ENCODE assay signal across 8 mouse cellular contexts in the genomic region with DNA sequence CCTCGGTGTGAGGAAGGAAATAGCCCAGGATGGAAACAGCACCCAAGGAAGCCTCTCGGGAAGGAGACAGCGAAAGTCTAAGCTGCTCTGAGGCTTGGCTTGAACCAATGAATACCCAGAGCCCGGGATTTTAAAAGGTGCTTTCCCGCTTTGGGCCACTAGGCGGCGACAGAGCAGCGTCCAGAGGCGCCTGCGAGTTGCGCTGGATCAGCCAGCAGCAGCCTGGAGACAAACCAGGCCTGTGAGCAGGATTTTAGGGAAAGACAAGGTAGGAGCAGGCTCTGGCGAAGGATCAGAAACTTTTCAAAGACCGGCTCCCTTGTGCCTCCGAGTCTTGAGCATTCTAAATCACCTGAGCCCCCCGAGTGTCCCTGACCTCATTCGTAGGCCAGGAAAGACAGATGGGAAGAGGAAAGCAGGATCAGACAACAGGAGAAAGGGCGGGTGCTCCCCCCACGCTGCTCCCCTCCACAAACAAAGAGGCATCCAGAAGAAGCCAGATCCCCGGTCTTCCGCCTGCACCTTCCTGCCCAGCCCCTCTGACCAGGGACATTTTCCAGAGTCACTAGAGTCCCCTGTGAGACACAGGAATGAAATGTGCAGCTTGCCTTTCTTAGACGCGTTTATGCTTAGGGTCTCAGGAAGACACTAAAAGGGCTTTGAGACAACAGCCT. TPM values are rescaled to one million over a fixed set of nuclear protein-coding genes. Genes with fewer than 3 reads are reported as not detected.
A peak's percentile ranks its signal among the peaks of the same experiment; 100 is the strongest.
DNase-seq lines count a peak whose midpoint lies in the region; ATAC-seq and TF ChIP-seq lines count a peak whose summit lies in the region.

No protein-coding gene starts in this region.

- H3K79me2 ChIP-seq in liver, adult 2 months (ENCODE audit: control insufficient read depth, insufficient read depth, low read length): no peaks in the 10 kb centered on the region

- WGBS in forebrain, embryonic 10.5 days: 9% methylated on average over 22 of the region's 22 CpGs
- 10% methylated on average over 22 of the region's 22 CpGs for WGBS in heart, embryonic 13.5 days
- WGBS in kidney, postnatal 0 days: 10% methylated on average over 22 of the region's 22 CpGs
- WGBS in liver, adult 2 months: 20% methylated on average over 22 of the region's 22 CpGs
- 13% methylated on average over 22 of the region's 22 CpGs for WGBS in neural tube, embryonic 14.5 days
- 23% methylated on average over 22 of the region's 22 CpGs for WGBS in thymus, adult 2 months

- H3K27me3 ChIP-seq in forebrain, embryonic 10.5 days (ENCODE audit: poor library complexity, severe bottlenecking): peaks cover 28% of the 10 kb centered on the region
- peaks cover 42% of the 10 kb centered on the region for H3K27me3 ChIP-seq in heart, embryonic 13.5 days (replicated peaks)
- no peaks in the 10 kb centered on the region for H3K27me3 ChIP-seq in kidney, postnatal 0 days (ENCODE audit: insufficient read depth, low read length)
- no peaks in the 10 kb centered on the region for H3K27me3 ChIP-seq in liver, adult 2 months (ENCODE audit: control insufficient read depth, insufficient read depth, low read length)
- H3K27me3 ChIP-seq in neural tube, embryonic 14.5 days (ENCODE audit: control insufficient read depth, insufficient read depth, low read length): no peaks in the 10 kb centered on the region
- H3K27me3 ChIP-seq in thymus, adult 2 months (ENCODE audit: control insufficient read depth, insufficient read depth, low read length): no peaks in the 10 kb centered on the region

- DNase-seq in CD4-positive helper T cell, adult 2 months (ENCODE audit: low read depth, low spot score): peak; percentile 29
- peak; percentile 12 for DNase-seq in c-Kit-negative CD71-positive TER-119-positive erythroid progenitor cells, embryonic 14.5 days (ENCODE audit: low read depth, low spot score)
- peak; percentile 92 for DNase-seq in forebrain, embryonic 10.5 days (ENCODE audit: extremely low spot score, low spot score)
- peak; percentile 83 for DNase-seq in kidney, postnatal 0 days (ENCODE audit: low spot score)
- peak; percentile 23 for DNase-seq in liver, adult 2 months (ENCODE audit: extremely low read depth, low read depth, low spot score)
- peak; percentile 66 for DNase-seq in thymus, adult 2 months

- no peak for ATAC-seq in heart, embryonic 13.5 days (ENCODE audit: extremely low read depth, insufficient number of reproducible peaks, low FRiP score, low TSS enrichment)
- peak; percentile 40; the same call in 1 of the 2 replicates for ATAC-seq in kidney, postnatal 0 days (replicated peaks; ENCODE audit: low FRiP score, low read depth)
- ATAC-seq in neural tube, embryonic 14.5 days (ENCODE audit: low read depth): peak; percentile 66

- H3K27ac ChIP-seq in forebrain, embryonic 10.5 days: peak overlapping the region; percentile 77
- no peak overlapping the region for H3K27ac ChIP-seq in heart, embryonic 13.5 days (replicated peaks)
- no peak overlapping the region for H3K27ac ChIP-seq in kidney, postnatal 0 days
- H3K27ac ChIP-seq in liver, adult 2 months (replicated peaks; ENCODE audit: insufficient read depth, low read depth, low read length): no peak overlapping the region
- H3K27ac ChIP-seq in neural tube, embryonic 14.5 days (ENCODE audit: low read depth, low read length): no peak overlapping the region
- H3K27ac ChIP-seq in thymus, adult 2 months (ENCODE audit: control insufficient read depth, insufficient read depth, low read length): no peak overlapping the region; the same call in 1 of the 2 replicates

- TF ChIP-seq CTCF in kidney, postnatal 0 days (IDR thresholded peaks at IDR 0.05; ENCODE audit: low read depth): peak; percentile 99
- TF ChIP-seq CTCF in liver, adult 2 months (IDR thresholded peaks at IDR 0.05; ENCODE audit: low read depth, low read length): peak; percentile 92
- peak; percentile 88 for TF ChIP-seq CTCF in thymus, adult 2 months (IDR thresholded peaks at IDR 0.05; ENCODE audit: borderline replicate concordance, control insufficient read depth, extremely low read depth, insufficient read depth, low read length, poor library complexity)

- H3K9ac ChIP-seq in heart, embryonic 13.5 days: peak overlapping the region; percentile 54; the same call in 1 of the 2 replicates
- H3K9ac ChIP-seq in kidney, postnatal 0 days (ENCODE audit: low read depth, low read length): no peak overlapping the region
- no peak overlapping the region for H3K9ac ChIP-seq in liver, adult 2 months (ENCODE audit: low read depth, low read length)
- H3K9ac ChIP-seq in neural tube, embryonic 14.5 days (replicated peaks; ENCODE audit: low read depth, low read length): no peak overlapping the region

- no peaks in the 10 kb centered on the region for H3K36me3 ChIP-seq in forebrain, embryonic 10.5 days (replicated peaks)
- no peaks in the 10 kb centered on the region for H3K36me3 ChIP-seq in heart, embryonic 13.5 days
- H3K36me3 ChIP-seq in kidney, postnatal 0 days (ENCODE audit: insufficient read depth, low read length): no peaks in the 10 kb centered on the region
- no peaks in the 10 kb centered on the region for H3K36me3 ChIP-seq in liver, adult 2 months (ENCODE audit: control insufficient read depth, insufficient read depth, low read length)
- H3K36me3 ChIP-seq in neural tube, embryonic 14.5 days (ENCODE audit: control insufficient read depth, insufficient read depth, low read length): no peaks in the 10 kb centered on the region
- H3K36me3 ChIP-seq in thymus, adult 2 months (ENCODE audit: control insufficient read depth, insufficient read depth, low read length): no peaks in the 10 kb centered on the region

- H3K4me2 ChIP-seq in heart, embryonic 13.5 days: 0 out of 2 replicates have a peak overlapping the region, but pooled peaks have one; percentile 3
- H3K4me2 ChIP-seq in kidney, postnatal 0 days (ENCODE audit: low read length): no peak overlapping the region
- no peak overlapping the region for H3K4me2 ChIP-seq in neural tube, embryonic 14.5 days (ENCODE audit: low read depth, low read length)

- no peak for TF ChIP-seq POLR2A in liver, adult 2 months (IDR thresholded peaks at IDR 0.05; ENCODE audit: extremely low read depth, insufficient read depth, low read length)
- no peak for TF ChIP-seq POLR2A in thymus, adult 2 months (IDR thresholded peaks at IDR 0.05; ENCODE audit: control insufficient read depth, extremely low read depth, insufficient read depth, low read length, poor library complexity)

- H3K4me3 ChIP-seq in forebrain, embryonic 10.5 days: no peak overlapping the region; the same call in 1 of the 2 replicates
- no peak overlapping the region for H3K4me3 ChIP-seq in heart, embryonic 13.5 days
- no peak overlapping the region for H3K4me3 ChIP-seq in kidney, postnatal 0 days (replicated peaks; ENCODE audit: low read depth, low read length)
- no peak overlapping the region for H3K4me3 ChIP-seq in liver, adult 2 months (ENCODE audit: insufficient read depth, low read depth, low read length)
- no peak overlapping the region for H3K4me3 ChIP-seq in neural tube, embryonic 14.5 days (ENCODE audit: low read depth, low read length)
- no peak overlapping the region for H3K4me3 ChIP-seq in thymus, adult 2 months (ENCODE audit: control insufficient read depth, insufficient read depth, low read length)

- no peaks in the 10 kb centered on the region for H3K9me3 ChIP-seq in forebrain, embryonic 10.5 days
- H3K9me3 ChIP-seq in heart, embryonic 13.5 days: no peaks in the 10 kb centered on the region
- H3K9me3 ChIP-seq in kidney, postnatal 0 days (replicated peaks; ENCODE audit: low read length): no peaks in the 10 kb centered on the region
- no peaks in the 10 kb centered on the region for H3K9me3 ChIP-seq in neural tube, embryonic 14.5 days (ENCODE audit: control insufficient read depth, low read length)

- H3K4me1 ChIP-seq in forebrain, embryonic 10.5 days: peaks cover 8% of the 10 kb centered on the region
- peaks cover 7% of the 10 kb centered on the region for H3K4me1 ChIP-seq in heart, embryonic 13.5 days
- H3K4me1 ChIP-seq in kidney, postnatal 0 days (replicated peaks; ENCODE audit: insufficient read depth, low read length): no peaks in the 10 kb centered on the region
- no peaks in the 10 kb centered on the region for H3K4me1 ChIP-seq in liver, adult 2 months (ENCODE audit: control insufficient read depth, insufficient read depth, low read length)
- H3K4me1 ChIP-seq in neural tube, embryonic 14.5 days (ENCODE audit: control insufficient read depth, insufficient read depth, low read length): no peaks in the 10 kb centered on the region
- H3K4me1 ChIP-seq in thymus, adult 2 months (replicated peaks; ENCODE audit: control insufficient read depth, insufficient read depth, low read length): no peaks in the 10 kb centered on the region

RNA-seq across cellular contexts. Expression of gene Gsc, which starts 32.9 kb away (rescaled TPM):
- polyA plus RNA-seq in forebrain, embryonic 10.5 days (2016; fragmentation: Nextera tagmentation; extraction: Ambion mirVana): 2.2 and 2.9 TPM in 2 replicates
- polyA plus RNA-seq in heart, embryonic 13.5 days (2015; fragmentation: Nextera tagmentation; extraction: Ambion mirVana): 0.27 and 0.56 TPM in 2 replicates
- not detected in 2 replicates for polyA plus RNA-seq in kidney, postnatal 0 days (2015; fragmentation: Nextera tagmentation; extraction: Ambion mirVana)
- total RNA-seq in liver, adult 2 months (2014; rRNA removed): not detected in 2 replicates
- not detected in 2 replicates for polyA plus RNA-seq in liver, adult 2 months (2012; rRNA removed)
- polyA plus RNA-seq in neural tube, embryonic 14.5 days (2014; fragmentation: Nextera tagmentation; extraction: Ambion mirVana): not detected in 2 replicates
- polyA plus RNA-seq in thymus, adult 2 months (2012; rRNA removed): 0.77 and 1.5 TPM in 2 replicates

RNA-seq across cellular contexts. Expression of gene Serpina3n, which starts 33.7 kb away (rescaled TPM):
- not detected in 2 replicates for polyA plus RNA-seq in forebrain, embryonic 10.5 days (2016; fragmentation: Nextera tagmentation; extraction: Ambion mirVana)
- polyA plus RNA-seq in heart, embryonic 13.5 days (2015; fragmentation: Nextera tagmentation; extraction: Ambion mirVana): 0.47 and 0.64 TPM in 2 replicates
- polyA plus RNA-seq in kidney, postnatal 0 days (2015; fragmentation: Nextera tagmentation; extraction: Ambion mirVana): 0.17 and 0.20 TPM in 2 replicates
- 169 and 210 TPM in 2 replicates for total RNA-seq in liver, adult 2 months (2014; rRNA removed)
- 377 and 464 TPM in 2 replicates for polyA plus RNA-seq in liver, adult 2 months (2012; rRNA removed)
- polyA plus RNA-seq in neural tube, embryonic 14.5 days (2014; fragmentation: Nextera tagmentation; extraction: Ambion mirVana): 1.4 and 1.6 TPM in 2 replicates
- polyA plus RNA-seq in thymus, adult 2 months (2012; rRNA removed): 10.2 and 32.2 TPM in 2 replicates

Comparison
In these comparisons a context has a peak if more than half of its experiments do, and no peak if none do; other contexts are left out.
1. DNase-seq: peak in every context shown above with its lines; median percentile 92 in forebrain, embryonic 10.5 days; 83 in kidney, postnatal 0 days; 66 in thymus, adult 2 months; 29 in CD4-positive helper T cell, adult 2 months; 23 in liver, adult 2 months; 12 in c-Kit-negative CD71-positive TER-119-positive erythroid progenitor cells, embryonic 14.5 days.
2. RNA of gene Serpina3n, which starts 33.7 kb away (polyA plus RNA-seq): 377 to 464 TPM in liver, adult 2 months; 10.2 to 32.2 TPM in thymus, adult 2 months, 1.4 to 1.6 TPM in neural tube, embryonic 14.5 days, 0.47 to 0.64 TPM in heart, embryonic 13.5 days, 0.17 to 0.20 TPM in kidney, postnatal 0 days and not detected in forebrain, embryonic 10.5 days; every median in the first group is over 10 times any median in the second.
3. Peak in every context shown above with its lines, with median percentiles within 50 percentile points of each other: CTCF ChIP-seq.